Mouse (Mus musculus) CH12.LX (cell line): ENCODE results near the gene Rlf.

Experiments
- CHD2 ChIP-seq: IDR thresholded peaks from 2 replicates; pipeline ENCODE4 v1.6.1; 2011; ENCODE audit warnings: low read length, improper control_type of control experiment
- CTCF ChIP-seq, 2 experiments: IDR thresholded peaks in 1 of 2; conservative IDR thresholded peaks in 1 of 2; 2 replicates each; pipeline ENCODE4 v1.5.1; 2011 to 2012; ENCODE audit warnings: low read depth in 2 of 2, low read length in 2 of 2, improper control_type of control experiment in 1 of 2, inconsistent platforms in 1 of 2, mild to moderate bottlenecking in 1 of 2, moderate library complexity in 1 of 2
- EP300 ChIP-seq: IDR thresholded peaks from 2 replicates; pipeline ENCODE4 v1.6.1; 2011; ENCODE audit warnings: low read length, improper control_type of control experiment
- RCOR1 ChIP-seq: conservative IDR thresholded peaks from 2 replicates; pipeline ENCODE4 v1.6.1; 2012; ENCODE audit warnings: low read depth, mild to moderate bottlenecking, inconsistent platforms, low read length, improper control_type of control experiment
- USF1 ChIP-seq: IDR thresholded peaks from 2 replicates; pipeline ENCODE4 v1.6.1; 2014; ENCODE audit warnings: low read depth, mild to moderate bottlenecking, inconsistent platforms, low read length, improper control_type of control experiment
- ZMIZ1 ChIP-seq: IDR thresholded peaks from 2 replicates; pipeline ENCODE4 v1.6.1; 2012; ENCODE audit warnings: low read depth, mild to moderate bottlenecking, inconsistent platforms, low read length, improper control_type of control experiment

GRCm38 (mm10) chr4:121196205-121196604 is 18.7 kb downstream of the Rlf start:
- TF ChIP-seq RCOR1 (peak; percentile 90; the same call in 1 of the 2 replicates), ZMIZ1 (no peak), CTCF (conservative IDR thresholded peaks at IDR 0.05 in 1 of 2, IDR thresholded peaks at IDR 0.05 in 1 of 2; ENCODE audit: low read depth in 2 of 2, low read length in 2 of 2) (no peak), CHD2 (peak; percentile 48; the same call in 1 of the 2 replicates), EP300 (peak; percentile 99), USF1 (no peak)
